Comparison of ENCODE assay signal across 20 mouse cellular contexts in the genomic region with DNA sequence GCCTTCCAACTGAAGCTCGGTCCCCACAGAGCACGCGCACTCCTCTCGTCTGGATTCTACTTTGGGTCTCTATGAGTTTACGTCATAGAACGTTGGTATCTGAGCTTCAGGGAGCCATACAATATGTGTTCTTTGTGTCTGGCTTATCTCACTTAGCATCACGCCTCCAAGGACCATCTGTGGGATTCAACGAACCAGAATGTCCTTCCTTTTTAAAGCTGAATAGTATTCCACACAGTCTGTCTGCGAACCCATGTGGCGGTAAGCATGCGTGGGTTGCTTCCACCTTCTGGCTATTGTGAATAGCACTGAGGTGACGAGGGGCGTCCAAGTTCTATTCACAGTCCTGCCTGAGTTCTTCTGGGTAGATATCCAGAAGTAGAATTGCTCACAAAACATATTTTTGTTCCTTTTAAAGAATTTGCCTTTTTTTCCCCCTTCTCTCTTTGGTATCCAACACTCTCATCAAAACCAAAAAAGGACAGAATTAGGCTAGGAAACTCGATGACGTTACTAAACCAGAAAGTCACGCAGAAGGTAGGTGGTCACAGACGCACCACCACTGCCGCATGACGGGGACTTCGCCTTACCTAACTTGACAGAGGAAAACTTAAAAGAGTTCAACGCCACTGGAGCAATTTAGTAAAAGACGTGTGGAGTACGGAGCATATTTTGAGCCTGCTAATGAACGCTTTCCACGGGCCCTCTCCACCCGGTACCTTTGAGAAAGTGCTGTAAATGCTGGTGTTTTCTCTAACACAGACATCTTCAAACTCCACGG. TPM values are rescaled to one million over a fixed set of nuclear protein-coding genes. Genes with fewer than 3 reads are reported as not detected.
DNase-seq lines count a peak whose midpoint lies in the region; TF ChIP-seq lines count a peak whose summit lies in the region.
"Had no signal": no experiment of that assay in that cellular context is flagged by ENCODE, and none has a peak within 500 bp of the region (broad histone marks: within the 10 kb centered on the region; RNA-seq: fewer than 3 reads in every experiment).

No protein-coding gene starts in this region.

- peaks cover 3% of the 10 kb centered on the region; the same call in 1 of the 2 replicates for H3K4me1 ChIP-seq in cortical plate, adult 2 months (ENCODE audit: control insufficient read depth, insufficient read depth, low read length)
- no peaks in the 10 kb centered on the region for H3K4me1 ChIP-seq in cerebellum, adult 2 months (ENCODE audit: control insufficient read depth, insufficient read depth, low read length)
- peaks cover 15% of the 10 kb centered on the region for H3K4me1 ChIP-seq in heart, embryonic 10.5 days
- H3K4me1 ChIP-seq: hindbrain, embryonic 15.5 days; neural tube, embryonic 12.5 days had no signal

- peak; percentile 37 to 54 for DNase-seq in frontal cortex, postnatal 14 days (ENCODE audit: low spot score in 2 of 2)
- peak in 1 of 2 experiments; percentile 76 for DNase-seq in left cerebral cortex, adult 2 months (ENCODE audit: extremely low spot score in 1 of 2, low spot score in 2 of 2)
- DNase-seq in right cerebral cortex, postnatal 25 days, result peak; percentile 76
- no peak for DNase-seq in cerebellum, adult 2 months
- no peak for DNase-seq in adrenal gland, adult 8-10 months
- no peak for DNase-seq in heart, embryonic 10.5 days (ENCODE audit: low spot score)
- DNase-seq: cerebellum, adult 11 months; gastrocnemius, postnatal 25 days; heart, postnatal 14 days; lung, adult 18-20 months; lung, postnatal 36 days; spleen, adult 18-20 months had no signal

- no peaks in the 10 kb centered on the region for H3K36me3 ChIP-seq in heart, embryonic 10.5 days
- H3K36me3 ChIP-seq: embryonic facial prominence, embryonic 13.5 days; hindbrain, embryonic 15.5 days; neural tube, embryonic 12.5 days; stomach, embryonic 15.5 days had no signal

- peak; percentile 31; the same call in 1 of the 2 replicates for TF ChIP-seq POLR2A in cortical plate, adult 2 months (IDR thresholded peaks at IDR 0.05; ENCODE audit: extremely low read depth, insufficient read depth, low read length)
- TF ChIP-seq POLR2A in cerebellum, adult 2 months (IDR thresholded peaks at IDR 0.05; ENCODE audit: borderline replicate concordance, insufficient read depth, low read length), result no peak

- H3K27ac ChIP-seq in cortical plate, adult 2 months (ENCODE audit: insufficient read depth, low read length), result peak overlapping the region; percentile 60
- peak overlapping the region; percentile 53 for H3K27ac ChIP-seq in left cerebral cortex, adult 2 months
- no peak overlapping the region for H3K27ac ChIP-seq in cerebellum, adult 2 months (ENCODE audit: insufficient read depth, low read length)
- H3K27ac ChIP-seq in heart, embryonic 10.5 days, result no peak overlapping the region
- H3K27ac ChIP-seq: embryonic facial prominence, embryonic 13.5 days; hindbrain, embryonic 15.5 days; kidney, postnatal 0 days; neural tube, embryonic 12.5 days; stomach, embryonic 15.5 days had no signal

- no peaks in the 10 kb centered on the region for H3K9me3 ChIP-seq in heart, embryonic 10.5 days
- H3K9me3 ChIP-seq: embryonic facial prominence, embryonic 13.5 days; G1E; hindbrain, embryonic 15.5 days; neural tube, embryonic 12.5 days; stomach, embryonic 15.5 days had no signal

- no peaks in the 10 kb centered on the region for H3K27me3 ChIP-seq in cerebellum, adult 2 months (ENCODE audit: control insufficient read depth, insufficient read depth, low read length)
- no peaks in the 10 kb centered on the region; the same call in 1 of the 2 replicates for H3K27me3 ChIP-seq in heart, embryonic 10.5 days (ENCODE audit: insufficient read depth, poor library complexity, severe bottlenecking)
- H3K27me3 ChIP-seq: embryonic facial prominence, embryonic 13.5 days; hindbrain, embryonic 15.5 days; neural tube, embryonic 12.5 days; stomach, embryonic 15.5 days had no signal

- intact Hi-C loops in left cerebral cortex, adult 2 months (cut with DNase I), result loop anchor here (1.0 kb wide), 1 partner anchor 66 kb away; no protein-coding TSS in a partner anchor

- WGBS in cerebellum, adult 2 months, result 96% methylated on average over 27 of the region's 27 CpGs
- 91% methylated on average over 27 of the region's 27 CpGs for WGBS in heart, embryonic 10.5 days

- no peak for TF ChIP-seq CTCF in cortical plate, adult 2 months (IDR thresholded peaks at IDR 0.05; ENCODE audit: extremely low read depth, insufficient read depth, low read length)
- no peak for TF ChIP-seq CTCF in left cerebral cortex, adult 2 months (IDR thresholded peaks at IDR 0.05)
- no peak for TF ChIP-seq CTCF in cerebellum, adult 2 months (IDR thresholded peaks at IDR 0.05; ENCODE audit: borderline replicate concordance, insufficient read depth, low read depth, low read length)

- H3K4me3 ChIP-seq in cortical plate, adult 2 months (ENCODE audit: insufficient read depth, low read length), result no peak overlapping the region
- H3K4me3 ChIP-seq in left cerebral cortex, adult 2 months, result no peak overlapping the region
- H3K4me3 ChIP-seq in cerebellum, adult 2 months (replicated peaks; ENCODE audit: insufficient read depth, low read depth, low read length), result no peak overlapping the region
- H3K4me3 ChIP-seq in heart, embryonic 10.5 days, result no peak overlapping the region
- H3K4me3 ChIP-seq: embryonic facial prominence, embryonic 13.5 days; hindbrain, embryonic 15.5 days; neural tube, embryonic 12.5 days; stomach, embryonic 15.5 days had no signal

RNA-seq across cellular contexts. Expression of a gene that starts 32.4 kb away (rescaled TPM):
- 22.0 and 34.9 TPM in 2 replicates for polyA plus RNA-seq in cortical plate, adult 2 months (2012; rRNA removed)
- 100 to 1,000 TPM in 1 of 2 experiments, 10 to 100 TPM in 1; 92.9 to 111 TPM for total RNA-seq in left cerebral cortex, adult 2 months (2021)
- polyA plus RNA-seq in cerebellum, adult 2 months (2012; rRNA removed), result 5.0 and 8.5 TPM in 2 replicates
- total RNA-seq in adrenal gland, adult 8-10 months (2022), result 10 to 100 TPM; 35.2 to 79.6 (median 54.4) TPM
- 2.6 and 3.1 TPM in 2 replicates for polyA plus RNA-seq in heart, embryonic 10.5 days (2016; fragmentation: Nextera tagmentation; extraction: Ambion mirVana)
- polyA plus RNA-seq: CD4-positive, CD25-positive, alpha-beta regulatory T cell, adult 4 months had no signal

Comparison
In these comparisons a context has a peak if more than half of its experiments do, and no peak if none do; other contexts are left out.
1. H3K27ac ChIP-seq: peak in cortical plate, adult 2 months (single experiment) and left cerebral cortex, adult 2 months (single experiment); none in cerebellum, adult 2 months (single experiment) and heart, embryonic 10.5 days (single experiment).
2. DNase-seq: peak in frontal cortex, postnatal 14 days (2 of 2) and right cerebral cortex, postnatal 25 days (single experiment); none in cerebellum, adult 2 months (0 of 2), adrenal gland, adult 8-10 months (single experiment) and heart, embryonic 10.5 days (single experiment).